8 mouse cellular contexts compared by ENCODE assay signal in the genomic region with DNA sequence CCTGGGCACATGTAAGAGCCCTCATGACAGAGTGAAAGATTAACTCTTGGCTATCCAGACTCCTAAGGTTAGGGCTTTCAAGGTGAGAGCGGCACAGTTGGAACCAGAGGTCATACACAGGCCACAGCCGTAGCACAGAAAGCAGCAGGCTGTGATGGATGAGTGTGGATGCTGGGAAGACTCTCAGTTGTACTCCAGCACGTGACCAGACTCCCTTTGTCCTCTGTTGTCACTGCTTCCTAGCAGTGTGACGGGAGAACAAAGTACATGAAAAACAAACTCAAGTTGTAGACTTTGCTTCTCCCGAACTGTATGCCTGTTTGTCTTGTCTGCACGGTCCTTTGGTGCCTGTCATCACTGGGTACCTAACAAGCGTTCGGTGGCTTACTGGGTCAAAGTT. TPM values are rescaled to one million over a fixed set of nuclear protein-coding genes. Genes with fewer than 3 reads are reported as not detected.
DNase-seq lines count a peak whose midpoint lies in the region; ATAC-seq and TF ChIP-seq lines count a peak whose summit lies in the region.

No protein-coding gene starts in this region.

- H3K27me3 ChIP-seq in heart, embryonic 15.5 days = no peaks in the 10 kb centered on the region
- H3K27me3 ChIP-seq in neural tube, embryonic 12.5 days (replicated peaks) = no peaks in the 10 kb centered on the region
- no peaks in the 10 kb centered on the region for H3K27me3 ChIP-seq in forebrain, embryonic 13.5 days

- peak; percentile 12 to 23 for DNase-seq in heart, adult 18-20 months
- DNase-seq in heart, postnatal 25 days (ENCODE audit: low spot score) = no peak
- DNase-seq in kidney, postnatal 25 days = peak; percentile 70 to 89
- no peak for DNase-seq in left cerebral cortex, adult 2 months (ENCODE audit: extremely low spot score in 1 of 2, low spot score in 2 of 2)
- DNase-seq in gastrocnemius, postnatal 14 days = no peak

- no peak for TF ChIP-seq CTCF in left cerebral cortex, adult 2 months (IDR thresholded peaks at IDR 0.05)

- intact Hi-C loops in heart, postnatal 25 days (cut with DNase I) = loop anchor here (2.0 kb wide), 1 partner anchor 182 kb away; no protein-coding TSS in a partner anchor
- intact Hi-C loops in left cerebral cortex, adult 2 months (cut with DNase I) = loop anchor here (5.0 kb wide), 2 partner anchors 92 to 257 kb away; no protein-coding TSS in a partner anchor
- intact Hi-C loops in gastrocnemius, postnatal 14 days (cut with DNase I; ENCODE audit: low total_unique reads) = no loop called here

- H3K4me2 ChIP-seq in heart, embryonic 15.5 days = peak overlapping the region; percentile 39
- peak overlapping the region; percentile 27 for H3K4me2 ChIP-seq in neural tube, embryonic 12.5 days (replicated peaks)
- no peak overlapping the region for H3K4me2 ChIP-seq in forebrain, embryonic 13.5 days

- H3K9me3 ChIP-seq in heart, embryonic 15.5 days (replicated peaks) = no peaks in the 10 kb centered on the region
- no peaks in the 10 kb centered on the region for H3K9me3 ChIP-seq in neural tube, embryonic 12.5 days
- no peaks in the 10 kb centered on the region for H3K9me3 ChIP-seq in forebrain, embryonic 13.5 days (replicated peaks)

- ATAC-seq in heart, embryonic 15.5 days (replicated peaks; ENCODE audit: insufficient number of reproducible peaks, insufficient read depth, low FRiP score, low read depth) = no peak
- ATAC-seq in neural tube, embryonic 12.5 days (ENCODE audit: low FRiP score, low read depth) = peak; percentile 85
- no peak for ATAC-seq in forebrain, embryonic 13.5 days

- no peaks in the 10 kb centered on the region for H3K36me3 ChIP-seq in heart, embryonic 15.5 days
- no peaks in the 10 kb centered on the region for H3K36me3 ChIP-seq in neural tube, embryonic 12.5 days
- no peaks in the 10 kb centered on the region for H3K36me3 ChIP-seq in forebrain, embryonic 13.5 days (ENCODE audit: poor library complexity, severe bottlenecking)

- no peak overlapping the region for H3K4me3 ChIP-seq in heart, embryonic 15.5 days
- no peak overlapping the region for H3K4me3 ChIP-seq in neural tube, embryonic 12.5 days
- H3K4me3 ChIP-seq in forebrain, embryonic 13.5 days = no peak overlapping the region
- H3K4me3 ChIP-seq in left cerebral cortex, adult 2 months = no peak overlapping the region

- H3K9ac ChIP-seq in heart, embryonic 15.5 days = no peak overlapping the region
- no peak overlapping the region for H3K9ac ChIP-seq in neural tube, embryonic 12.5 days
- no peak overlapping the region for H3K9ac ChIP-seq in forebrain, embryonic 13.5 days

- H3K27ac ChIP-seq in heart, embryonic 15.5 days = no peak overlapping the region
- no peak overlapping the region for H3K27ac ChIP-seq in neural tube, embryonic 12.5 days
- H3K27ac ChIP-seq in forebrain, embryonic 13.5 days = no peak overlapping the region
- no peak overlapping the region for H3K27ac ChIP-seq in left cerebral cortex, adult 2 months

- 16% methylated on average over 8 of the region's 8 CpGs for WGBS in heart, embryonic 15.5 days
- 4% methylated on average over 8 of the region's 8 CpGs for WGBS in neural tube, embryonic 12.5 days
- 38% methylated on average over 8 of the region's 8 CpGs for WGBS in forebrain, embryonic 13.5 days

- peaks cover 28% of the 10 kb centered on the region for H3K4me1 ChIP-seq in heart, embryonic 15.5 days (replicated peaks)
- H3K4me1 ChIP-seq in neural tube, embryonic 12.5 days = peaks cover 21% of the 10 kb centered on the region
- peaks cover 18% of the 10 kb centered on the region for H3K4me1 ChIP-seq in forebrain, embryonic 13.5 days

RNA-seq across cellular contexts. Expression of gene Vwa8, which starts 1.8 kb away (rescaled TPM):
- total RNA-seq in heart, adult 18-20 months (2021) = 100 to 1,000 TPM; 177 to 181 TPM
- total RNA-seq in heart, postnatal 25 days (2021) = 100 to 1,000 TPM; 140 to 147 TPM
- 15.5 and 17.6 TPM in 2 replicates for polyA plus RNA-seq in heart, embryonic 15.5 days (2015; fragmentation: Nextera tagmentation; extraction: Ambion mirVana)
- polyA plus RNA-seq in neural tube, embryonic 12.5 days (2016; fragmentation: Nextera tagmentation; extraction: Ambion mirVana) = 9.5 and 10.2 TPM in 2 replicates
- polyA plus RNA-seq in forebrain, embryonic 13.5 days (2015; fragmentation: Nextera tagmentation; extraction: Ambion mirVana) = 5.2 and 6.5 TPM in 2 replicates
- 10 to 100 TPM; 31.7 to 32.3 TPM for total RNA-seq in left cerebral cortex, adult 2 months (2021)
- total RNA-seq in gastrocnemius, postnatal 14 days (2021) = 10 to 100 TPM; 54.5 to 69.9 TPM

Comparison
In these comparisons a context has a peak if more than half of its experiments do, and no peak if none do; other contexts are left out.
1. DNase-seq: peak in heart, adult 18-20 months (2 of 2) and kidney, postnatal 25 days (2 of 2); none in heart, postnatal 25 days (single experiment), left cerebral cortex, adult 2 months (0 of 2) and gastrocnemius, postnatal 14 days (single experiment).